Mouse (Mus musculus): Measurements from ENCODE around the gene Slc38a11.

GRCm38 (mm10) chr2:65384815-65385214 lies 21.0 kb upstream of the Slc38a11 start:
- TF ChIP-seq POLR2A (IDR thresholded peaks at IDR 0.05; ENCODE audit: low read depth, low read length), result no peak
- TF ChIP-seq CTCF (conservative IDR thresholded peaks at IDR 0.05 in 1 of 2, IDR thresholded peaks at IDR 0.05 in 1 of 2; ENCODE audit: low read depth in 2 of 2, low read length in 2 of 2), result no peak
- TF ChIP-seq MEF2A (IDR thresholded peaks at IDR 0.05; ENCODE audit: borderline replicate concordance, low read depth, low read length), result no peak
- no peak for TF ChIP-seq ZC3H11A (IDR thresholded peaks at IDR 0.05; ENCODE audit: low read depth, low read length)
- TF ChIP-seq MYC (IDR thresholded peaks at IDR 0.05; ENCODE audit: low read depth, low read length), result no peak
- TF ChIP-seq CHD1 (IDR thresholded peaks at IDR 0.05; ENCODE audit: low read depth, low read length), result no peak
- TF ChIP-seq POLR2AphosphoS2 (IDR thresholded peaks at IDR 0.05; ENCODE audit: low read depth, low read length), result no peak

Measured in CH12.LX (cell line).